Mouse (Mus musculus): ENCODE results near the gene Olfr212.
"Not testable (repeated sequence)": the region's sequence is repeated elsewhere in the genome, so short reads cannot be mapped to it uniquely, and the experiment has no call there.

Olfr212 gene

GRCm38 (mm10) chr6:116506302-116507003, at the start of gene Olfr212:
Gene Olfr212, plus strand, starts transcription at chr6:116506516.
- not testable (repeated sequence) for DNase-seq

- DNase-seq = no peak
Measured at GRCm38 (mm10) chr6:116458728-116459127, 47.6 kb upstream of the Olfr212 start.

GRCm38 (mm10) chr6:116459232-116459631, 47.1 kb upstream of the Olfr212 start:
- DNase-seq = no peak

- DNase-seq = no peak
Measured at GRCm38 (mm10) chr6:116460544-116461283, 45.6 kb upstream of the Olfr212 start, which contains the start of gene Alox5. Gene Alox5, minus strand, starts transcription at chr6:116461178.

- DNase-seq = no peak
Measured at GRCm38 (mm10) chr6:116468081-116468480, 38.2 kb upstream of the Olfr212 start.

- DNase-seq = no peak
Measured at GRCm38 (mm10) chr6:116485081-116485480, 21.2 kb upstream of the Olfr212 start.

- DNase-seq = no peak
Measured at GRCm38 (mm10) chr6:116486833-116487232, 19.5 kb upstream of the Olfr212 start.

- DNase-seq = no peak
Measured at GRCm38 (mm10) chr6:116488791-116489190, 17.5 kb upstream of the Olfr212 start, which contains the start of gene Olfr211. Gene Olfr211, plus strand, starts transcription at chr6:116489091.

- DNase-seq = no peak
Measured at GRCm38 (mm10) chr6:116493742-116494141, 12.6 kb upstream of the Olfr212 start.

- DNase-seq = no peak
Measured at GRCm38 (mm10) chr6:116495960-116496359, 10.4 kb upstream of the Olfr212 start.

- no peak for DNase-seq
Measured at GRCm38 (mm10) chr6:116514832-116515231, 8.5 kb downstream of the Olfr212 start.

- no peak for DNase-seq
Measured at GRCm38 (mm10) chr6:116538156-116538555, 31.8 kb downstream of the Olfr212 start, which contains the start of gene Olfr213. Gene Olfr213, plus strand, starts transcription at chr6:116538456.

GRCm38 (mm10) chr6:116542500-116542899, 36.2 kb downstream of the Olfr212 start:
- DNase-seq = no peak

- not testable (repeated sequence) for DNase-seq
Measured at GRCm38 (mm10) chr6:116550841-116551240, 44.5 kb downstream of the Olfr212 start, which contains the start of gene Gm5580. Gene Gm5580, plus strand, starts transcription at chr6:116551141.

GRCm38 (mm10) chr6:116553935-116554334, 47.6 kb downstream of the Olfr212 start, which contains the start of gene Olfr214:
Gene Olfr214, plus strand, starts transcription at chr6:116554235.
- no peak for DNase-seq

GRCm38 (mm10) chr6:116554952-116555351, 48.6 kb downstream of the Olfr212 start:
- DNase-seq = no peak

Data from thymus, postnatal 25 days (tissue).